Mouse (Mus musculus) forebrain, embryonic 14.5 days (tissue): Measurements from ENCODE around the gene Cpne7. TPM values are rescaled to one million over a fixed set of nuclear protein-coding genes. Genes with fewer than 3 reads are reported as not detected.
A peak's percentile ranks its signal among the peaks of the same experiment; 100 is the strongest.

ENCODE experiments used
- ATAC-seq: fragments of 200-750 bp; cut with Nextera tagmentation; 2 replicates; pipeline ENCODE4 v1.8.0; 2017; ENCODE audit warnings: mild to moderate bottlenecking, moderate library complexity
- DNase-seq: peaks from one replicate; pipeline ENCODE4 v3.0.0-alpha.2; 2015; ENCODE audit warnings: low spot score
- H3K27ac ChIP-seq: fragments of 300-500 bp; sonication (generic); 2 replicates; pipeline ENCODE4 v1.5.1; 2014; ENCODE audit warnings: low read depth, mild to moderate bottlenecking, control low read depth, low read length, moderate library complexity
- H3K27me3 ChIP-seq: fragments of 300-500 bp; sonication (generic); replicated peaks from 2 replicates; pipeline ENCODE4 v1.6.1; 2014; ENCODE audit warnings: low read length, control low read depth, mixed read lengths; ENCODE audit not compliant: control insufficient read depth, insufficient read depth
- H3K36me3 ChIP-seq: fragments of 300-500 bp; sonication (generic); 2 replicates; pipeline ENCODE4 v1.6.1; 2014; ENCODE audit warnings: low read length, control low read depth; ENCODE audit not compliant: control insufficient read depth, insufficient read depth
- H3K4me1 ChIP-seq: fragments of 300-500 bp; sonication (generic); 2 replicates; pipeline ENCODE4 v1.6.1; 2014; ENCODE audit warnings: antibody characterized with exemption, low read length, control low read depth; ENCODE audit not compliant: control insufficient read depth, insufficient read depth
- H3K4me2 ChIP-seq: fragments of 300-500 bp; sonication (generic); 2 replicates; pipeline ENCODE4 v1.6.1; 2014; ENCODE audit warnings: mild to moderate bottlenecking, control low read depth, low read length
- H3K4me3 ChIP-seq: fragments of 300-500 bp; sonication (generic); 2 replicates; pipeline ENCODE4 v1.5.1; 2014; ENCODE audit warnings: low read depth, low read length, control low read depth
- H3K9ac ChIP-seq: fragments of 300-500 bp; sonication (generic); 2 replicates; pipeline ENCODE4 v1.6.1; 2014; ENCODE audit warnings: mild to moderate bottlenecking, low read length, control low read depth, moderate library complexity
- H3K9me3 ChIP-seq: fragments of 300-500 bp; sonication (generic); replicated peaks from 2 replicates; pipeline ENCODE4 v1.6.1; 2016; ENCODE audit warnings: low read length, control low read depth, mixed read lengths; ENCODE audit not compliant: control insufficient read depth
- WGBS: fragments of 180-500 bp; shearing (Covaris S2); extraction: QIAGEN DNeasy Blood & Tissue Kit; methylation state at CpG from one replicate; pipeline ENCODE4 v1.1.7; 2014; 5-methylcytosine and 5-hydroxymethylcytosine counted together
- polyA plus RNA-seq: library from polyadenylated mRNA; unstranded; fragments of >200 nt; fragmentation: Nextera tagmentation; extraction: Ambion mirVana; gene quantifications from 2 replicates; pipeline ENCODE4 v1.2.1, GENCODE M21; 2014

Gene Cpne7
- polyA plus RNA-seq, 1 experiment from 2014 or later = 1.0 TPM

GRCm38 (mm10) chr8:123131041-123131440 lies 13.9 kb downstream of the Cpne7 start:
- ATAC-seq = no peak
- no peak overlapping the region for H3K9ac ChIP-seq
- 79% methylated on average over 9 of the region's 9 CpGs for WGBS
- H3K27ac ChIP-seq = no peak overlapping the region
- no peak overlapping the region for H3K4me2 ChIP-seq
- no peak overlapping the region for H3K4me3 ChIP-seq
- H3K9me3 ChIP-seq = 0 out of 2 replicates have a peak, but pooled peaks cover 2% of the 10 kb centered on the region
- no peaks in the 10 kb centered on the region for H3K36me3 ChIP-seq
- DNase-seq = no peak
- 0 out of 2 replicates have a peak, but pooled peaks cover 3% of the 10 kb centered on the region for H3K27me3 ChIP-seq
- H3K4me1 ChIP-seq = peaks cover 17% of the 10 kb centered on the region

GRCm38 (mm10) chr8:123132953-123133352 lies 15.8 kb downstream of the Cpne7 start:
- Histone ChIP-seq H3K27ac (no peak overlapping the region), H3K4me3 (no peak overlapping the region), H3K9ac (no peak overlapping the region), H3K9me3 (0 out of 2 replicates have a peak, but pooled peaks cover 2% of the 10 kb centered on the region), H3K4me1 (peaks cover 21% of the 10 kb centered on the region), H3K27me3 (no peaks in the 10 kb centered on the region), H3K36me3 (no peaks in the 10 kb centered on the region), H3K4me2 (no peak overlapping the region)
- 92% methylated on average over 2 of the region's 2 CpGs for WGBS
- no peak for DNase-seq
- ATAC-seq = no peak

GRCm38 (mm10) chr8:123134149-123134713 lies 17.1 kb downstream of the Cpne7 start:
- Histone ChIP-seq H3K27ac (peak overlapping the region; percentile 74; the same call in 1 of the 2 replicates), H3K9ac (no peak overlapping the region), H3K27me3 (no peaks in the 10 kb centered on the region), H3K36me3 (no peaks in the 10 kb centered on the region), H3K4me1 (peaks cover 24% of the 10 kb centered on the region), H3K9me3 (0 out of 2 replicates have a peak, but pooled peaks cover 2% of the 10 kb centered on the region), H3K4me2 (no peak overlapping the region), H3K4me3 (no peak overlapping the region)
- DNase-seq (no peak), ATAC-seq (no peak)
- 90% methylated on average over 11 of the region's 11 CpGs for WGBS

GRCm38 (mm10) chr8:123135406-123135805 lies 18.2 kb downstream of the Cpne7 start:
- 0 out of 2 replicates have a peak, but pooled peaks cover 2% of the 10 kb centered on the region for H3K9me3 ChIP-seq
- H3K4me3 ChIP-seq = no peak overlapping the region
- peak; percentile 81 for DNase-seq
- 5% methylated on average over 7 of the region's 7 CpGs for WGBS
- peak overlapping the region; percentile 74 for H3K27ac ChIP-seq
- H3K4me1 ChIP-seq = peaks cover 24% of the 10 kb centered on the region
- peak overlapping the region; percentile 6; the same call in 1 of the 2 replicates for H3K4me2 ChIP-seq
- H3K36me3 ChIP-seq = no peaks in the 10 kb centered on the region
- 0 out of 2 replicates have a peak, but pooled peaks have one; percentile 13 for ATAC-seq
- no peak overlapping the region for H3K9ac ChIP-seq
- no peaks in the 10 kb centered on the region for H3K27me3 ChIP-seq

DNA sequence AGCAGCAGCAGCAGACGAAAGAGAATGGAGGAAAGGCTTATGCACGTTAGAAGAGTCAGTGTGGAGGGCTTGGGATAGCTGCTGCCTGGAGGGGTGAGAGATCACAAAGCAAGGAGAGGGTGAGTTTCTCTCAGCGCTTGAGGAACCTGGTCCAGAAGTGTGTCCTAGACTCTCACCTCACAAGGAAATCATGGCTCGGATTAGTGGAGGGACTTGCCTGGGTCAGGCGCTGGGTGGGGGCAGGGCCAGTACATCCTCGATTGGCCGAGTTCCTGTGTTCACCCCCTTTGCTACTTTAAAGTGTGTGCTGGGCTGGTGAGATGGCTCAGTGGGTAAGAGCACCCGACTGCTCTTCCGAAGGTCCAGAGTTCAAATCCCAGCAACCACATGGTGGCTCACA lies 18.6 kb downstream of the Cpne7 start:
- 38% methylated on average over 9 of the region's 9 CpGs for WGBS
- Histone ChIP-seq H3K27me3 (no peaks in the 10 kb centered on the region), H3K4me2 (peak overlapping the region; percentile 6; the same call in 1 of the 2 replicates), H3K27ac (peak overlapping the region; percentile 58), H3K4me3 (no peak overlapping the region), H3K36me3 (no peaks in the 10 kb centered on the region), H3K9ac (no peak overlapping the region), H3K4me1 (peaks cover 24% of the 10 kb centered on the region), H3K9me3 (0 out of 2 replicates have a peak, but pooled peaks cover 2% of the 10 kb centered on the region)
- no peak for DNase-seq
- ATAC-seq = no peak

DNA sequence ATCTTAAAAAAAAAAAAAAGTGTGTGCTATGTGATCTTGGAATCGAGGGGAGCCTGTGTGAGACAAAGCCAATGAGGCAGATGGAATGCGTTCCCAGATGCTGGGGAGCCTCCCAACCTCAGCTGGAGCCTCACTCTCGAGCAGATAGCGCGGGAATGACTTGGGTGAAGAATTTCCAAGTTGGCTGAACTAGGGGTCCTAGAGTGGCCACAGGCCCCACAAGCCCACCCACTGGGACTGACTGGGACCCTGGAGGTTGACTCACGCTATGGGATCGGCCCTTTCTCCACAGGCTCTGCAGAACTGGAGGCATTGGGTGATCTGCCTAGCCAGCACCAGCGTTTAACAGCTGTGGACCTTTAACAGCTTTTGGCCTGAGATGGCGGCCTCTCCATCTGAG lies 19.1 kb downstream of the Cpne7 start:
- 83% methylated on average over 9 of the region's 9 CpGs for WGBS
- no peak for ATAC-seq
- H3K27me3 ChIP-seq = no peaks in the 10 kb centered on the region

DNA sequence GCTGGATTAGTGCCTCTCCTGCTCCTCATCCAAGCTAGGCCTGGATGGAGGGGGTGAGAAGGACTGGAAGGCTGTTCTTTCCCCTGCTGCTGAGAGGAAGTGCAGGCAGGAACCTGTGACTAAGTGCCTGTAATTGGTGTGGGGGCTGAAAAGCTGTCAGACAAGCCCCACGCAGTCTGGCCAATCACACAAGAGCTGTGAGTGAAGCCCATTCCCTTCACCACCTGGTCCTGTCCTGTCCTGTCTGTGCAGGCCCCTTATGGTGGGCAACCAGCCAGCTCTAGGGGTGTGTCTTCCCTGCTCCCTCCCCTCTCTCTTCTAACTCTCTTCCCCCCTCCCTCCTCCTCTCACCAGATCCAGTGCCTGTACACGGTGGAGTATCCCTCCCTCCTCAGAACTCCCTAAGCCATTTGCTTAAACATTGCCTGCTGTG lies 20.5 kb downstream of the Cpne7 start:
- DNase-seq (peak; percentile 91), ATAC-seq (peak; percentile 92)
- H3K4me1 ChIP-seq = peaks cover 27% of the 10 kb centered on the region
- no peak overlapping the region for H3K4me3 ChIP-seq
- no peaks in the 10 kb centered on the region for H3K27me3 ChIP-seq
- no peak overlapping the region for H3K9ac ChIP-seq
- 0 out of 2 replicates have a peak, but pooled peaks cover 2% of the 10 kb centered on the region for H3K9me3 ChIP-seq
- no peaks in the 10 kb centered on the region for H3K36me3 ChIP-seq
- WGBS = 5% methylated on average over 2 of the region's 2 CpGs
- peak overlapping the region; percentile 40; the same call in 1 of the 2 replicates for H3K27ac ChIP-seq
- H3K4me2 ChIP-seq = no peak overlapping the region

More for the DNA sequence above, 19.1 kb downstream of the Cpne7 start:
- H3K4me3 ChIP-seq = no peak overlapping the region
- peaks cover 24% of the 10 kb centered on the region for H3K4me1 ChIP-seq
- 0 out of 2 replicates have a peak, but pooled peaks cover 2% of the 10 kb centered on the region for H3K9me3 ChIP-seq
- no peaks in the 10 kb centered on the region for H3K36me3 ChIP-seq
- no peak for DNase-seq
- H3K27ac ChIP-seq = 0 out of 2 replicates have a peak overlapping the region, but pooled peaks have one; percentile 58
- no peak overlapping the region for H3K9ac ChIP-seq
- H3K4me2 ChIP-seq = no peak overlapping the region

GRCm38 (mm10) chr8:123138741-123139140 lies 21.6 kb downstream of the Cpne7 start:
- ATAC-seq = no peak
- Histone ChIP-seq H3K9me3 (no peaks in the 10 kb centered on the region), H3K27ac (no peak overlapping the region), H3K4me2 (no peak overlapping the region), H3K36me3 (no peaks in the 10 kb centered on the region), H3K27me3 (no peaks in the 10 kb centered on the region), H3K9ac (no peak overlapping the region), H3K4me3 (no peak overlapping the region), H3K4me1 (peaks cover 27% of the 10 kb centered on the region)
- DNase-seq = no peak
- 50% methylated on average over 4 of the region's 4 CpGs for WGBS
